Mouse (Mus musculus): Measurements from ENCODE around the gene Tmtc2.

Gene Tmtc2

GRCm38 (mm10) chr10:105416601-105417000 is 157.7 kb downstream of the Tmtc2 start:
- no peak for DNase-seq (ENCODE audit: low spot score)

- no peak for DNase-seq (ENCODE audit: low spot score)
These were observed 168.3 kb downstream of the Tmtc2 start for GRCm38 (mm10) chr10:105405856-105406527.

- DNase-seq (ENCODE audit: low spot score), result no peak
These were observed 170.3 kb downstream of the Tmtc2 start for GRCm38 (mm10) chr10:105403931-105404330.

GRCm38 (mm10) chr10:105402481-105402779 is 171.8 kb downstream of the Tmtc2 start:
- DNase-seq (ENCODE audit: low spot score), result no peak

- DNase-seq (ENCODE audit: low spot score), result no peak
These were observed 172.3 kb downstream of the Tmtc2 start for GRCm38 (mm10) chr10:105401754-105402480.

DNA sequence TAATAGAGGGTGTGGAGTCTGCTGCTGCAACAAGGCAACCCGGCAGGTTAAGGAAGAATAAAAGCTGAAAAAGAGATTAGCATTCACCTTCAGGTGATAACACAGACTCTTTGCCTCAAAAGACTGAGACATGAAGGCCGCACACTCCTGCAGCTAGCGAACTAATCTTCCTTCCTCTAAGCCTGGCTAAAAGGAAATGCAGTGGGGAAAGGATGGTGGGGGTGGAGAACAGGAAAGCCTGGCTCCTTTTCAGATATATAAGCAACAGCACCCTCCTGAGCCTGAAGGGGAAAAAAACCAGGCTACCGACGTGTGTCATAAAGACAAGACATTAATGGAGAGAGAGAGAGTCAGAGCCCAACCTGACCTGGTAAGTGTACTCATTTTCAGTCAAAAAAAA is 174.9 kb downstream of the Tmtc2 start:
- no peak for DNase-seq (ENCODE audit: low spot score)

- DNase-seq (ENCODE audit: low spot score), result no peak
These were observed 190.2 kb downstream of the Tmtc2 start for GRCm38 (mm10) chr10:105384065-105384464.

DNA sequence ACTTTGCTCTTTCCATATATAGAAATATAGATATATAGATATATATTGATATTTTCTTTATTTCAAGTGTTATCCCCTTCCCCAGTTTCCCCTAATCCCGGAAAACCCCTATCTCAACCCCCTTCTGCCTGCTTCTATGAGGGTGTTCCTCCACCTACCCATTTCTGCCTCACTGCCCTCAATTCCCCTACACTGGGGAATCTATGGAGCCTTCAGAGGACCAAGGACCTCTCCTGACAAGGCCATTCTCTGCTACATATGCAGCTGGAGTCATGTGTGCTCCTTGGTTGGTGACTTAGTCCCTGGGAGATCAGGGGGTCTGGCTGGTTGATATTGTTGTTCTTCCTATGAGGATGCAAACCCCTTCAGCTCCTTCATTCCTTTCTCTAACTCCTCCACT is 192.5 kb downstream of the Tmtc2 start:
- no peak for DNase-seq (ENCODE audit: low spot score)

- DNase-seq (ENCODE audit: low spot score), result peak; percentile 19
These were observed 193.0 kb downstream of the Tmtc2 start for GRCm38 (mm10) chr10:105381202-105381601.

DNA sequence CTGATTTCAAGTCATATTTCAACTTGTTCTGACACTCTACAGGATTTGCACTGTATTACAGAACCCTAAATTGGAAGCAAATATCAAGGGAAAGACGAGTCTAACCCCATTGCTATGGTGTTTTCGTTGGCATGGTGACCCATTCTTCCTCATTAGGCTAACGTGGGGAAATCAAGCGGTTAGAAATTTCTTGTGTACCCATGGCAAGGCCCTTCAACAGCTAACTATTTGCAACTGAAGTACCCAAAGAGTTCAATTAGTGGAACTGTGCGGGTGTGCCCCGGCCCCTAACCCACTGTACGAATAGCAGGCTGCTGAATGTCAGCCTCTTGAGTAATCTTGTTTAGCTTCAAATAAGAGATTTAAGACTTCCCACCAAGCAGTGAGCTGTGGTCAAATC is 193.7 kb downstream of the Tmtc2 start:
- DNase-seq (ENCODE audit: low spot score), result peak; percentile 54

GRCm38 (mm10) chr10:105377711-105378110 is 196.5 kb downstream of the Tmtc2 start:
- no peak for DNase-seq (ENCODE audit: low spot score)

DNA sequence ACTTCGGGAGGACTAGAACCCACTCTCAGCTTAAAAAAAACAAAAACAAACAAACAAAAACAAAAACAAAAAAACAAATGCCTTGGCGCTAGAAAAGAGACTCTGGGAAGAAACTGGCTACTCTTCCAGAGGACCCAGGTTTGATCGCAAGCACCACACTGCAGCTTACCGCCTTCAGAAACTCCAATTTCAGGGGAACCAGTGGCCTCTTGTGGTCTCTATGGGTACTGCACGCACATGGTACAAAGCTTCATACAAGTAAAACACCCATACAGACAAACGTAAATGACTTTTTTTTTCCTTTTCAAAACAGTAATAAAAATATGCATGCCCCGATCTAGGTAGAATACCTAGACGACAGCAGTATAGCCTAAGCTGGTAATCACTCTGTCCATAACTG is 201.0 kb downstream of the Tmtc2 start:
- DNase-seq (ENCODE audit: low spot score), result no peak

GRCm38 (mm10) chr10:105368242-105368641 is 206.0 kb downstream of the Tmtc2 start:
- DNase-seq (ENCODE audit: low spot score), result no peak

DNA sequence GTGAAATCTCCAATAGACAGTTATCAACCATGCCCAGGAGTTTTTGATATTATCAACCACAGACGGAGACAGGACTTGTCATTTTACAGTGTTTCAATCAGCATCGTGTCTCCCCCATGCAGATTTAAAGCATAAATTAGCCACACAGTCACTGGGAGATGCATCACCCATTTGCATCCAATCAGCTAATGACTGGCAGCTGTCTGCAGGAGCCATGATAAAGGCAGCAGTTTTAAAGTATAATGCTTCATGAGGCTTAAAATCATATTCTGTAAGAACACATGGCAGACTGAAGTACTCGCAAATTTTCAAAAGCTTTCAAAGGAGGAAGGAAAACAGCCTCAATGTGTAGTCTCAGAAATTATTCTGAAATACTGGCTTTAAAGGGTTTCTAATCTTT is 209.8 kb downstream of the Tmtc2 start:
- DNase-seq (ENCODE audit: low spot score), result no peak

GRCm38 (mm10) chr10:105350301-105350700 is 223.9 kb downstream of the Tmtc2 start:
- no peak for DNase-seq (ENCODE audit: low spot score)

DNA sequence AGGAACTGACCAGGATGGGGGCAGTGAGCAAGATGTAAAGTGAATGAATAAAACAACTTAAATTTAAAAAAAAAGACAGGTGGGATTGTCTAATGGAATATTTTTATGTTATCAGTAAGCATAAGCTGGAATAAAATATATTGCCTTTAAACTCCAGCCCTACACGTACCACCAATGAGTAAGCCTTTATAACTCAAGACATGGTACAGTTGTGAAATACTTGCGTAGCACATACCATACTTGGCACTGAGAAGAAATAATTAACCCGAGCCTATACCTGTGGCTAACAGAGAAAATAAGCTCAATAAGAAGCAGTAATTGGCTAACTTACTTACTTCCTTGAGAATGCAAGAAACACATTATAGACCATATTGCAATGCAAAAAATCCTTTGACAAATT is 228.3 kb downstream of the Tmtc2 start:
- DNase-seq (ENCODE audit: low spot score), result no peak

DNA sequence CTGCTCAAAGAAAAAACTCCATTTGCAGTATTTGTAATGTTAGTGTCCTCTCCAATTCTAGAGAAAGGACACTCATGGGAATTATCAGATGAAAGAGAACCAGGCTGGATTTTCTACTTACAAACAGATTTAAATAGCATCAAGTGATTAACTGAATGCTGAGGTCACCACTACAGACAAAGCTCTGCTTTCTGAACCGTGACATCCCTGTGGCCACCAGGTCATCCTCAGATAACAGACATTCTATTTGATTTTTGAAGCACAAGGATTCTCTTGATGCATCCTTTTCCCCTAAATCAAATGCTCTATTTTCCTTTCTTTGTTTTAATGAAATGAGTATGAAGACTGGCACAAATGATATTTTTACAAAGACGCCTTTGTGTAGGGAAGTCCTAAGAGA is 241.4 kb downstream of the Tmtc2 start:
- DNase-seq (ENCODE audit: low spot score), result peak; percentile 34

- peak; percentile 18 for DNase-seq (ENCODE audit: low spot score)
These were observed 243.9 kb downstream of the Tmtc2 start for GRCm38 (mm10) chr10:105330327-105330726.

- no peak for DNase-seq (ENCODE audit: low spot score)
These were observed 250.5 kb downstream of the Tmtc2 start for GRCm38 (mm10) chr10:105323646-105324192.

DNA sequence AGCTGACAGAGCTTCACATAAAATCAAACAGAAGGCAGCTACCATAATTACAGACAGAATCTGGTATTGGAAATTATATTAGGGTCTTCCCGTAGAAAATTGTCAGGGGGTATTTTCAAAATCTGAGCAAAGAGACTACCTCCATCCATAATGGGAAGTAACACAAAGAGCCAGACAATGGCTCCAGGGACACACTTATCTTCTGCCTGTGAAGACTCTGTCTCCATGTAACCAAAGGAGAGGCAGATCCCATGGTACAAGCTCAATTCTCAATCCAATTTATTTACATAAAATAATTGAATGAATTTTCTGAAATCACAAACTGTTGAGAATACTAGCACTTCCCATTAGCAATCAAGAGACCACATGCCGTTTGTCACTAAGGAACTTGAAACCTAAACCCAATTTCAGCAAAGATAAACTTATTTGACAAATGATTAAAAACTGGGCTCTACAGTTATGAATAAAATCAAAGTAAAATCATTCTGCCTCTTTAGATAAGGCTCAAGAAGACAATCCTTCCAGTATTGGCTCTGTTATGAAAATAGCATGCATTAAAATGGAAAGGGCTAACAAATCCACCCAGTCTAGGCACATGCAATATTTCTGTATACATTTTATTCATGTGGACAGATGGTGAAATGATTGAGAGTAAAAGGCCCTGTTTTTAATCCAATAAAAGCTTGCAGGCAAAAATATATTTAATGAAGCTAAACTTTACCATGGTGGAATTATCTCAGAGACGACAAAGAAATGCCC is 254.8 kb downstream of the Tmtc2 start:
- no peak for DNase-seq (ENCODE audit: low spot score)

DNA sequence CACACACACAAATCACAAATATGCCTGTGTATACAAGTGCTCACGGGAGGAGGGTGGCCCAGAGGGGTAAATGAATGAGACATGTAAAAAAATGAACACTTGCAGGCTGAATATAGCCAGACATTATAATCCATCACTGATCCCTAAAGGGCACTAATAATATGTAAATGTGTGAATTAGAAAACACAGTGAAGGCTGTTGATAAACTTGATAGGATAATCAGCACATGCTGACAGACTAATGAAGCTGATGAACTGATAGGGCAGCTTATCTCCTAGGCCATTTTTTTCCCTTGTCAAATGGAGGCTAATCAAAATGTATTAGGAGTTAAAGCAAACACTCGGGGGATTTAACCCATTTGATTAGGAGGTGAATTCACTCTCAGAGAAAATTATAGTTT is 255.4 kb downstream of the Tmtc2 start:
- DNase-seq (ENCODE audit: low spot score), result peak; percentile 33

GRCm38 (mm10) chr10:105312986-105313385 is 261.3 kb downstream of the Tmtc2 start:
- DNase-seq (ENCODE audit: low spot score), result no peak

GRCm38 (mm10) chr10:105297560-105297959 is 276.7 kb downstream of the Tmtc2 start:
- DNase-seq (ENCODE audit: low spot score), result no peak

All from embryo, embryonic 10.5 days (tissue).